Mouse (Mus musculus) erythroblast, embryonic 14.5 days (primary cell): ENCODE results near the gene Ctrc. TPM values are rescaled to one million over a fixed set of nuclear protein-coding genes. Genes with fewer than 3 reads are reported as not detected.

Experiments
- H3K27me3 ChIP-seq: 2 replicates; pipeline ENCODE4 v1.6.1; 2012; ENCODE audit warnings: inconsistent platforms; ENCODE audit not compliant: control insufficient read depth
- H3K36me3 ChIP-seq: 2 replicates; pipeline ENCODE4 v1.6.1; 2012; ENCODE audit warnings: mild to moderate bottlenecking, inconsistent platforms; ENCODE audit not compliant: control insufficient read depth
- H3K4me1 ChIP-seq: 2 replicates; pipeline ENCODE4 v1.6.1; 2012; ENCODE audit warnings: inconsistent platforms; ENCODE audit not compliant: control insufficient read depth
- H3K4me3 ChIP-seq: replicated peaks from 2 replicates; pipeline ENCODE3; 2012; ENCODE audit warnings: moderate library complexity, mild to moderate bottlenecking, inconsistent platforms
- H3K9me3 ChIP-seq: 2 replicates; pipeline ENCODE4 v1.6.1; 2012; ENCODE audit warnings: low read length, inconsistent platforms, mixed read lengths; ENCODE audit not compliant: control insufficient read depth
- GATA1 ChIP-seq: IDR thresholded peaks from 2 replicates; pipeline ENCODE4 v1.6.1; 2012; ENCODE audit warnings: low read length, inconsistent platforms, mixed read lengths
- TAL1 ChIP-seq: IDR thresholded peaks from 3 replicates; pipeline ENCODE4 v1.6.1; 2012; ENCODE audit warnings: low read length, inconsistent platforms, mixed read lengths
- polyA plus RNA-seq: library from polyadenylated mRNA; stranded (reverse); fragments of >175 nt; gene quantifications from 2 replicates; pipeline ENCODE4 v1.2.3, GENCODE M21; 2012

The Ctrc gene
- polyA plus RNA-seq, 1 experiment = not detected

GRCm38 (mm10) chr4:141861591-141862295 lies 15.6 kb upstream of the Ctrc start:
- peaks cover 4% of the 10 kb centered on the region for H3K4me1 ChIP-seq
- H3K9me3 ChIP-seq = no peaks in the 10 kb centered on the region
- H3K4me3 ChIP-seq = no peak overlapping the region
- no peaks in the 10 kb centered on the region for H3K27me3 ChIP-seq
- H3K36me3 ChIP-seq = peaks cover 56% of the 10 kb centered on the region
- no peak for TF ChIP-seq GATA1
- TF ChIP-seq TAL1 = no peak

DNA sequence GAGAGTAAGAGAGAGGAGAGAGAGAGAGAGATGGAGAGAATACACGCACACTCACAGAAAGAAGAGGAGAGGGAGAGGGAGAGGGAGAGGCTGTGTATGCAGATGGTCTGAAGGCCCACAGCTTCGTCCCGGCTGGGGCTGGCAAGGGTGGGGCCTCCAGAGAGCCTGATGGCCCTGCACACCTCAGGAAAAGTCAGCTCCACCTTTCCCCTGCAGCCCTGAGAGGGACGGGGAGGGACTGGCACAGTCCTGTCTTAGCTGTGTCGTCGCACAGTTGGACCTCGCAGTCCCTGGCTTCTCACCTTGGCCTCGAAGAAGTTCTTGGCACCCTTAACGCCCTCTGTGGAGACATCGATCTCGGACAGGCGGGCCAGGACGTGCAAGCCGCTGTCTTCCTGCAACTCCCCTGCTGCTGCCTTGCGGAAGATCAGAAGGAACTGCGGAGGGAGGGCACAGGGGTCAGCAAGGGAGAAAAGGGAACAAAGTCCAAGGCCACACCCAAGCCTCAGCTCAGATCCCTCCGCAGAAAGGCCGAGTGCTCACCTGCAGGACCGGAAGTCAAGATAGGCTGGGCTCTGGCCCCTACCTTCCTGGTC lies 14.2 kb upstream of the Ctrc start:
- no peaks in the 10 kb centered on the region for H3K27me3 ChIP-seq
- H3K9me3 ChIP-seq = no peaks in the 10 kb centered on the region
- H3K4me1 ChIP-seq = peaks cover 4% of the 10 kb centered on the region
- no peak overlapping the region for H3K4me3 ChIP-seq
- TF ChIP-seq GATA1 (no peak), TAL1 (no peak)
- peaks cover 54% of the 10 kb centered on the region for H3K36me3 ChIP-seq

GRCm38 (mm10) chr4:141859351-141859750 lies 13.2 kb upstream of the Ctrc start:
- peaks cover 48% of the 10 kb centered on the region for H3K36me3 ChIP-seq
- TF ChIP-seq TAL1 (no peak), GATA1 (no peak)
- H3K4me1 ChIP-seq = peaks cover 4% of the 10 kb centered on the region
- H3K27me3 ChIP-seq = no peaks in the 10 kb centered on the region
- no peak overlapping the region for H3K4me3 ChIP-seq
- H3K9me3 ChIP-seq = no peaks in the 10 kb centered on the region

DNA sequence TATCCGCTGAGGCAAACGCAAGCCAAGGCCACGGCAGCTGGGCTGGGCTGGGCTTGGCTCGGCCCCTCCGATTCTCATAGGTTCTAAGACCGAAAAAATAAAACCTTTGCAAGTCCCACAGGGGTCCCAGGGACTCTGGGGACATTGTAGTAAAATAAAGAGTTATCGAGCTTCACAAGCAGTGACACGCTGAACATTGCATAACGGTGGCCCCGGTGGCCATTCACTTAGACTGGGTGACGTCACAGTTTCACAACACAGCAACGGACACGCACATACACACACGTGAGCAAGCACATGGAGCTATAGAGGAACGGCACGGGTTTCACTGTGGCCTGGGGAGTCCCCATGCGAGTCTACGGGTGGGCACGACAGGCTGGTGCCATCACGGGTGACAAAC lies 12.3 kb upstream of the Ctrc start:
- Histone ChIP-seq H3K27me3 (no peaks in the 10 kb centered on the region), H3K9me3 (no peaks in the 10 kb centered on the region), H3K4me1 (peaks cover 4% of the 10 kb centered on the region), H3K4me3 (no peak overlapping the region), H3K36me3 (peaks cover 41% of the 10 kb centered on the region)
- TF ChIP-seq GATA1 (no peak), TAL1 (no peak)

DNA sequence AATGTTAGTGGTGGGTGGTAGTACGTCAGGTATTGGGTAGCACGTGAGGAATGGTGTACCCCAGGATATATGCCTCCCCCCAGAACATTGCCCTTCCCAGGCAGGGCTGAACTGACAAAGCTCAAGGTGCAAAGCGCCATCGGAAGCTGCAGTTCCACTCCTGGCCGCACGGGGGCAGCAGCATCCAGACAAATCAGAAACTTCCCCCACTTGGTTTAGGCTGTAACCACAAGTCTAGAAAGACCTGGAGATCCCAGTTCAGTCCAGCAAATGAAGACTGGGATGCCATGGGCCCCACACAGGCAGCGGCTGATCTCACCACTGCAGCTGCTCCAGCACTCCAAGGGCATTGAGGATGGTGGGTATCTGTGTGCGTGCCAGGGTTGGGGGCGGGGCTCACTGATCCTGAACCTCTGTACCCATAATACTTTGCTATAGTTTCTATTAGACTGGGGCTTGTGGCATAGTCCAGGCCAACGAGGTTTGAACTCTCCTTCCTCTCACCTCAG lies 11.3 kb upstream of the Ctrc start:
- no peaks in the 10 kb centered on the region for H3K9me3 ChIP-seq
- H3K36me3 ChIP-seq = peaks cover 36% of the 10 kb centered on the region
- H3K4me3 ChIP-seq = no peak overlapping the region
- H3K4me1 ChIP-seq = peaks cover 4% of the 10 kb centered on the region
- H3K27me3 ChIP-seq = no peaks in the 10 kb centered on the region
- TF ChIP-seq GATA1 (no peak), TAL1 (no peak)

- H3K9me3 ChIP-seq = no peaks in the 10 kb centered on the region
- no peaks in the 10 kb centered on the region for H3K27me3 ChIP-seq
- no peak overlapping the region for H3K4me3 ChIP-seq
- H3K4me1 ChIP-seq = peaks cover 4% of the 10 kb centered on the region
- TF ChIP-seq TAL1 (no peak), GATA1 (no peak)
- 0 out of 2 replicates have a peak, but pooled peaks cover 2% of the 10 kb centered on the region for H3K36me3 ChIP-seq
Observed at GRCm38 (mm10) chr4:141853437-141853836, 7.3 kb upstream of the Ctrc start.

GRCm38 (mm10) chr4:141834536-141835095 lies 11.5 kb downstream of the Ctrc start:
- TF ChIP-seq GATA1 (no peak), TAL1 (no peak)
- H3K9me3 ChIP-seq = no peaks in the 10 kb centered on the region
- H3K4me3 ChIP-seq = no peak overlapping the region
- H3K27me3 ChIP-seq = no peaks in the 10 kb centered on the region
- H3K4me1 ChIP-seq = no peaks in the 10 kb centered on the region
- H3K36me3 ChIP-seq = no peaks in the 10 kb centered on the region

- Histone ChIP-seq H3K36me3 (no peaks in the 10 kb centered on the region), H3K4me1 (no peaks in the 10 kb centered on the region), H3K4me3 (no peak overlapping the region), H3K27me3 (no peaks in the 10 kb centered on the region), H3K9me3 (no peaks in the 10 kb centered on the region)
- TF ChIP-seq GATA1 (no peak), TAL1 (no peak)
Observed at GRCm38 (mm10) chr4:141833911-141834310, 12.2 kb downstream of the Ctrc start.

GRCm38 (mm10) chr4:141831361-141831760 lies 14.8 kb downstream of the Ctrc start:
- no peak overlapping the region for H3K4me3 ChIP-seq
- no peaks in the 10 kb centered on the region for H3K36me3 ChIP-seq
- peaks cover 3% of the 10 kb centered on the region; the same call in 1 of the 2 replicates for H3K27me3 ChIP-seq
- H3K9me3 ChIP-seq = no peaks in the 10 kb centered on the region
- H3K4me1 ChIP-seq = no peaks in the 10 kb centered on the region
- TF ChIP-seq GATA1 (no peak), TAL1 (no peak)
